Mouse (Mus musculus) cerebellum, adult 2 months (tissue): ENCODE measurements around the gene Smim12. TPM values are rescaled to one million over a fixed set of nuclear protein-coding genes. Genes with fewer than 3 reads are reported as not detected.
A peak's percentile ranks its signal among the peaks of the same experiment; 100 is the strongest.

Source experiments
- DNase-seq, 2 experiments: peaks; one replicate each; pipeline ENCODE4 v3.0.0; 2021
- H3K27ac ChIP-seq: fragments of 200-500 bp; 2 replicates; pipeline ENCODE4 v1.5.1; 2012; ENCODE audit warnings: low read length, control low read depth, inconsistent platforms; ENCODE audit not compliant: insufficient read depth
- H3K27me3 ChIP-seq: fragments of 200-500 bp; 2 replicates; pipeline ENCODE4 v1.6.1; 2012; ENCODE audit warnings: inconsistent platforms, mild to moderate bottlenecking, low read length, moderate library complexity; ENCODE audit not compliant: control insufficient read depth, insufficient read depth
- H3K4me1 ChIP-seq: fragments of 200-500 bp; 2 replicates; pipeline ENCODE4 v1.6.1; 2011; ENCODE audit warnings: low read length; ENCODE audit not compliant: control insufficient read depth, insufficient read depth
- H3K4me3 ChIP-seq: fragments of 200-500 bp; replicated peaks from 2 replicates; pipeline ENCODE3; 2011; ENCODE audit warnings: mild to moderate bottlenecking, low read depth, low read length, control low read depth; ENCODE audit not compliant: insufficient read depth
- CTCF ChIP-seq: fragments of 200-500 bp; IDR thresholded peaks from 2 replicates; pipeline ENCODE4 v1.5.1; 2011; ENCODE audit warnings: low read depth, mild to moderate bottlenecking, control low read depth, low read length, moderate library complexity, borderline replicate concordance; ENCODE audit not compliant: insufficient read depth
- POLR2A ChIP-seq: fragments of 200-500 bp; IDR thresholded peaks from 2 replicates; pipeline ENCODE4 v1.6.1; 2011; ENCODE audit warnings: low read length, control low read depth, borderline replicate concordance; ENCODE audit not compliant: insufficient read depth
- WGBS: fragments of 180-500 bp; shearing (Covaris S2); methylation state at CpG from one replicate; pipeline ENCODE4 v1.1.7; 2018; 5-methylcytosine and 5-hydroxymethylcytosine counted together
- polyA plus RNA-seq: library from polyadenylated mRNA; depleted of rRNA; stranded (reverse); fragments of >200 nt; gene quantifications from 2 replicates; pipeline ENCODE4 v1.2.3, GENCODE M21; 2012; rRNA removed

Gene Smim12
- polyA plus RNA-seq: 95.5 and 106 TPM in 2 replicates

DNA sequence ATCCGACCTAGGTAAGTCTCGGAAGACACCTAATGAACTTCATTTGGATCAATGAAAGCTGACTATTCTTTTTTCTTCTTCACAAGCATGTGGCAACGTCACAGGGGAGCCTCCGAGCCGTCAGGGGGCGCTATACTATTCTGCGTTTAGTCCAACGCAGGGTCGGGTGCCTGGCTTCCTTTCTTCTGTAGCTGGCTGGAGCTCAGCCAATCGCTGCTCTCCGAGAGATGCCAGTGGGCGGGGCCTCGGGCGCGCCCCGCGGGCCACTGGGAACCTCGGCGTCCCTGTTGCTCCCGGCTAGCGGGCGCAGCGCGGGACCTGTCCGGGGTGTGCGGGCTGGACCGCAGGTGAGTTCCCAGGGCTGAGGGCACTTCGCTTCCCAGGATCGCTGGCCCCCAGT lies at the start of gene Smim12:
TSS of gene Smim12 (plus strand) at position 233 of the 400 bp plus-strand sequence.
- Histone ChIP-seq H3K27me3 (no peaks in the 10 kb centered on the region), H3K27ac (peak within 1 kb of the TSS; percentile 54), H3K4me1 (peaks cover 6% of the 10 kb centered on the region; the same call in 1 of the 2 replicates), H3K4me3 (peak within 1 kb of the TSS; percentile 94)
- WGBS: under 1% methylated on average over 29 of the region's 29 CpGs
- peak; percentile 98 to 99 for DNase-seq
- TF ChIP-seq POLR2A: peak; percentile 89
- peak; percentile 90 for TF ChIP-seq CTCF

DNA sequence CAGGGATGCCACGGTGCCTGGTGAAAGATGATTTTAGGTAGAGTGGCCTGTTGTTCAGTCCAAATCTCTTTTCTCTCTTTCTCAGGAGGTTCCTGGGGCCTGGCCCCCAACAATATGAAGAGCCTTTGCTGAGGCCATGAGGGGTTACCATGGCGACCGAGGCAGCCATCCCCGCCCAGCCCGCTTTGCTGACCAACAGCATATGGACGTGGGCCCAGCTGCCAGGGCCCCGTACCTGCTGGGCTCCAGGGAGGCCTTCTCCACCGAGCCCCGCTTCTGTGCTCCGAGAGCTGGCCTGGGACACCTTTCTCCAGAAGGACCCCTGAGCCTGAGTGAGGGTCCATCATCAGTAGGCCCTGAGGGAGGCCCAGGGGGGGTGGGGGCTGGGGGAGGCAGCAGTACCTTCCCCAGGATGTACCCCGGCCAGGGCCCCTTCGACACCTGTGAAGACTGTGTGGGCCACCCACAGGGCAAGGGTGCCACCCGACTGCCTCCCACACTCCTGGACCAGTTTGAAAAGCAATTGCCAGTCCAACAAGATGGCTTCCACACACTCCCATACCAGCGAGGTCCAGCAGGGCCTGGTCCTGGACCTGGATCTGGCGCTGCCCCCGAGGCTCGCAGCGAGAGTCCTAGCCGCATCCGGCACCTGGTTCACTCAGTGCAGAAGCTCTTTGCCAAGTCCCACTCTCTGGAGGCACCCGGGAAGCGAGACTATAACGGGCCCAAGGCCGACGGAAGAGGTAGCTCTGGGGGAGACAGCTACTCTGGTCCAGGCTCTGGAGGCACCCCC lies 48.9 kb upstream of the Smim12 start:
- H3K27me3 ChIP-seq: no peaks in the 10 kb centered on the region
- H3K4me3 ChIP-seq: no peak overlapping the region
- 26% methylated on average over 25 of the region's 25 CpGs for WGBS
- TF ChIP-seq CTCF: no peak
- no peak for TF ChIP-seq POLR2A
- DNase-seq: peak; percentile 53 to 58
- H3K4me1 ChIP-seq: peaks cover 57% of the 10 kb centered on the region
- peak overlapping the region; percentile 62 for H3K27ac ChIP-seq

DNA sequence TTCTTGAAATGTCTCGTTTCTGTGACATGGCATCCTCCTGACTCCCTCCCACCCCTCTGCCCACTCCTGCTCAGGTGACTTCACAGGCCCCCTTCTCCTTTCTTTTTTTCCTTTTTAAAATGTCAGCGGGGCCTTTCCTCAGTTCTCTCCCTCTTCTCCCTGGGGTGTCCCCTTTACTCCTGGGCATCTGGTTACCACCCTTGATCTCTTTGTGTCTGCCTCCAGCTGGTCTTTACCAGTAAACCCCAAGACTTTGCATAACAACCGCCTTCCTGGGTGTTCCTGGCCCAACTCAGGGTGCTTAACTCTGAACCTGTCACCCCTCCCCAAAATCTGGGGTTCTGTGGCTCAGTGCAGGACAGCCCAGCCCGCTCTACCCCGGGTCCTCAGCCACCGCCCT lies 45.0 kb upstream of the Smim12 start:
- TF ChIP-seq POLR2A (no peak), CTCF (no peak)
- no peak overlapping the region for H3K4me3 ChIP-seq
- H3K27me3 ChIP-seq: no peaks in the 10 kb centered on the region
- no peak for DNase-seq
- peaks cover 53% of the 10 kb centered on the region for H3K4me1 ChIP-seq
- no peak overlapping the region for H3K27ac ChIP-seq
- 71% methylated on average over 6 of the region's 6 CpGs for WGBS

DNA sequence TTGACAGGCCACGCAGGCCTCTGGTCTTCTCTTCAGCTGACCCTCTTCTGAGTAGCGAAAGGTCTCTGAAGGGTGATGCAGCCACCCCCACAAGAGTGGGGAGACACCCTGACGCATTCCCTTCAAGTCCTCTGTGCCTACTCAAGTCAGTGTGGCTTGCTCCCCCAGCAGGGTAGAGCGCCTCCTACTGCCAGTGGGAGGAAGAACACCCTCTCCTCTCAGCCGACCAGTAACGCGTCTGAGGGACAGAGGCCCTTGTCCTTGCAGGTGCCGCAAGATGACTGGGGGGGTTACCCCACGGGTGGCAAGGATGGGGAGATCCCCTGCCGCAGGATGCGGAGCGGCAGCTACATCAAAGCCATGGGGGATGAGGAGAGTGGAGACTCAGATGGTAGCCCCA lies 44.2 kb upstream of the Smim12 start:
- TF ChIP-seq CTCF (peak; percentile 51), POLR2A (no peak)
- Histone ChIP-seq H3K4me3 (no peak overlapping the region), H3K27ac (no peak overlapping the region), H3K27me3 (no peaks in the 10 kb centered on the region), H3K4me1 (peaks cover 47% of the 10 kb centered on the region)
- WGBS: 77% methylated on average over 12 of the region's 12 CpGs
- DNase-seq: peak in 1 of 2 experiments; percentile 41

DNA sequence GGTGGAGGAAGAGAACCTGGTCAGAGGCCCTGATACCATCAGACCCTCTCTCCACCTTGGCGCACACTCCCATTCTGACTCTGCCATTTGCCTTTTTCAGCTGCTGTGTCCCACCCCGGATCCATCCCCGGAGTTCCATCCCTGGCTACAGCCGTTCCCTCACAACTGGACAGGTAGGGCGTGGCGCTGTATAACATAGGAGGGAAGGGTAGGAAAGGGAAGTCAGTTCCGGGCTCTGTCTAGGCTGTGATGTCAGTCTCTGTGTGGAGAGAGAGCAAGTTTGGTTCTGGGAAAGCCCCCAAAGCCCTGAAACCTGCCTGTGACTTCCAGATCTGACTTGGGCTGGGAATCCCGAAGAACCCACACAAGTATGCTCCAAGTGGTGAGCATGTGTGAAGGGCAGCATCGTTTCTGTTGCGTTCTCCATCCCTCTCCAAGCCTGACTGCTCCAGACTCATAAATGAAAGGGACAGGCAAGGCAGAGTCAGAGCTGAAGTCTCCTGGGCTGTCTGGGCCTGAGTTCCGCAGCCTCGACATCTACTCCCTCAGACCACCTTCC lies 43.3 kb upstream of the Smim12 start:
- WGBS: 89% methylated on average over 12 of the region's 12 CpGs
- no peak for DNase-seq
- TF ChIP-seq POLR2A (no peak), CTCF (no peak)
- Histone ChIP-seq H3K4me1 (peaks cover 39% of the 10 kb centered on the region), H3K27me3 (no peaks in the 10 kb centered on the region), H3K4me3 (no peak overlapping the region), H3K27ac (no peak overlapping the region)

DNA sequence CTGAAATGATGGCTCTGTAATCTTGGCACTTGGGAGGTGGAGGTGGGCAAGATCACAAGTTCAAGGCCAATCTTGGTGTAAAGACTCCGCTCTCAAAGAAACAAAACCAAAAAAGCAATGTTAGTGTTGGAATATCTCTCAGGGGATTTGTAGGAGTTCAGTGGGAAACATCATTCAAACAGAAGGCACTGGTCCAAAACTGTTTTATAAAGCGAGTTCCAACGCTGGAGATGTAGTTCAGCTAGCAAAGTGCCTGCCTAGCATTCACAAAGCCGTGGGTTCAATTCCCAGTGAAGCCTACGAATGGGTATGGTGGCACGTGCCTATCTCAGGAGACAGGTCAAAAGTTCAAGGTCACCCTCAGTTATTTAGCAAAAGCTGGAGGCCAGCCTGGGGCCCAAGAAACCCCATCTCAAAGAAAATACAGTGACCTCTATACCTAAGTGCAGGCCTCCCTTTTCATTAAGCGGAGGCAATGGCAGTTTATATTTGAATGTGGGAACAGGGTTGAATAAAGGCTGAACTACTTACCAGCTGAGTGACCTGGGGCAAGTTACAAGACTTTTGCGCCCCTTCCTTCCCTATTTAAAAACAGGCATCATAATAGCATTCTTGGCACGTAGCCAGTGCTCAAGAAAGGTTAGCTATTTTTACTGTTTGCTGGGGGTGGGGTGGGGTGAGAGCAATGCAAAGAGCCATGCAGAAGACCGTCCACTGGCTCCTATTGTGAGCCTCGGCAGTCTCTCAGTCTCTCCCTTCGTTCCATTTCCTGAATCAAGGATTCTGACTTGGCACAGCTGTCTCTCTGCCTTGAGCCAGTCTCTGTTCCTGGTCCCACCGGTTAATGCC lies 42.6 kb upstream of the Smim12 start:
- Histone ChIP-seq H3K4me3 (no peak overlapping the region), H3K27ac (no peak overlapping the region), H3K27me3 (no peaks in the 10 kb centered on the region), H3K4me1 (peaks cover 32% of the 10 kb centered on the region)
- TF ChIP-seq CTCF (no peak), POLR2A (no peak)
- 63% methylated on average over 13 of the region's 13 CpGs for WGBS
- DNase-seq: no peak

DNA sequence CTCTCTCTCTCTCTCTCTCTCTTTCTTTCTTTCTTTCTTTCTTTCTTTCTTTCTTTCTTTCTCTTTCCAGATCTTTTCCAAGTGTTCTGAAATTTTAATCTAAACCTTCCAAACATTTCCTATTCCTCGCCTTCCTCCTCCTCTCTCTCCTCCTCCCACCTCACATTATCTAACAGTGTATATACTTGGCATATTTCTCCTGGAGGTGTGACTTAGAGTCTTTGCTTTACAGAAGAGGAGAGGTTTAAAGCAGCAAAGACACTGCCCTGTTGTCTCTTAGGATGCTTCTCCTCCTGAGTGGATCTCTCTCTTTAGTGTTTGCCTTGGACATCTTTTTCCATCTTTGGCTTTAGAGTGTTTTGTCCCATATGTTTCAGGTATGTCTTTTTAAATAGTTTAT lies 40.5 kb upstream of the Smim12 start:
- no peak for DNase-seq
- no peak overlapping the region for H3K27ac ChIP-seq
- 100% methylated on average over 1 of the region's 1 CpGs for WGBS
- peaks cover 19% of the 10 kb centered on the region for H3K4me1 ChIP-seq
- H3K4me3 ChIP-seq: no peak overlapping the region
- no peak for TF ChIP-seq POLR2A
- TF ChIP-seq CTCF: no peak
- H3K27me3 ChIP-seq: no peaks in the 10 kb centered on the region
